8 mouse cellular contexts compared by ENCODE assay signal in the genomic region with DNA sequence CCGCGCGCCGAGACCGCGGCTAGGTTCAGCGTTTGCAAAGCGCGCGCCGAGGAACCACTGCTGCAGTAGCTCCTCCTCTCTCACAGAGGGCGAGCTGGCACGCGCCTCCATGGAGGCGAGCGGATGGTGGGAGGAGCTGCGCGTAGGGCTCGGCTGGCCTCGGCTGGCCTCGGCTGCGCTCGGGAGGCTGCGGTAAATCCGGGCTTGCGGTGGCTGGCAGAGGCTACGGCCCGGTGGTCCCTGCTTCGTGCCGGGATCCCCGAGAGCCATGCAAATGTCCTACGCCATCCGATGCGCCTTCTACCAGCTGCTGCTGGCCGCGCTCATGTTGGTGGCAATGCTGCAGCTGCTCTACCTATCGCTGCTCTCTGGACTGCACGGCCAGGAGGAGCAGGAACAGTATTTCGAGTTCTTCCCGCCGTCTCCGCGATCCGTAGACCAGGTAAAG. TPM values are rescaled to one million over a fixed set of nuclear protein-coding genes. Genes with fewer than 3 reads are reported as not detected.
A peak's percentile ranks its signal among the peaks of the same experiment; 100 is the strongest.
DNase-seq lines count a peak whose midpoint lies in the region; ATAC-seq and TF ChIP-seq lines count a peak whose summit lies in the region.

A gene (plus strand): TSS at position 118 of the 448 bp plus-strand sequence.
A gene (plus strand): TSS at position 183 of the 448 bp plus-strand sequence.

- H3K36me3 ChIP-seq in embryonic facial prominence, embryonic 14.5 days (ENCODE audit: control insufficient read depth, insufficient read depth, low read length): peaks cover 14% of the 10 kb centered on the region; the same call in 1 of the 2 replicates
- peaks cover under 1% of the 10 kb centered on the region for H3K36me3 ChIP-seq in heart, embryonic 10.5 days
- peaks cover 11% of the 10 kb centered on the region; the same call in 1 of the 2 replicates for H3K36me3 ChIP-seq in kidney, embryonic 15.5 days
- no peaks in the 10 kb centered on the region; the same call in 1 of the 2 replicates for H3K36me3 ChIP-seq in liver, embryonic 11.5 days (ENCODE audit: control insufficient read depth, insufficient read depth, low read length)
- no peaks in the 10 kb centered on the region for H3K36me3 ChIP-seq in myocyte (ENCODE audit: control insufficient read depth, insufficient read depth)
- peaks cover 3% of the 10 kb centered on the region; the same call in 1 of the 2 replicates for H3K36me3 ChIP-seq in stomach, embryonic 14.5 days (ENCODE audit: control insufficient read depth, insufficient read depth, low read length)

- peak; percentile 84 for DNase-seq in B cell, adult 2 months
- DNase-seq in embryonic facial prominence, embryonic 14.5 days (ENCODE audit: low spot score): peak; percentile 97
- peak; percentile 95 for DNase-seq in heart, embryonic 10.5 days (ENCODE audit: low spot score)
- DNase-seq in liver, embryonic 11.5 days (ENCODE audit: low spot score): peak; percentile 87

- TF ChIP-seq CTCF in bone marrow, adult 2 months (IDR thresholded peaks at IDR 0.05; ENCODE audit: control insufficient read depth, insufficient read depth, low read length): peak; percentile 34; the same call in 1 of the 2 replicates

- H3K79me2 ChIP-seq in myocyte (ENCODE audit: control insufficient read depth, insufficient read depth): peaks cover 32% of the 10 kb centered on the region

- H3ac ChIP-seq in myocyte (ENCODE audit: control insufficient read depth, insufficient read length): peak within 1 kb of the TSS; percentile 63

- no peak within 1 kb of the TSS; the same call in 1 of the 2 replicates for H3K27ac ChIP-seq in bone marrow, adult 2 months (ENCODE audit: control insufficient read depth, insufficient read depth, low read depth, low read length, poor library complexity)
- H3K27ac ChIP-seq in embryonic facial prominence, embryonic 14.5 days (replicated peaks; ENCODE audit: low read depth, low read length): peak within 1 kb of the TSS; percentile 73
- H3K27ac ChIP-seq in heart, embryonic 10.5 days: peak within 1 kb of the TSS; percentile 87
- H3K27ac ChIP-seq in kidney, embryonic 15.5 days: peak within 1 kb of the TSS; percentile 86
- H3K27ac ChIP-seq in liver, embryonic 11.5 days (ENCODE audit: low read depth, low read length): peak within 1 kb of the TSS; percentile 28; the same call in 1 of the 2 replicates
- peak within 1 kb of the TSS; percentile 72 for H3K27ac ChIP-seq in stomach, embryonic 14.5 days (ENCODE audit: low read length)

- under 1% methylated on average over 44 of the region's 44 CpGs for WGBS in bone marrow, adult 2 months
- WGBS in embryonic facial prominence, embryonic 14.5 days: 0% methylated on average over 8 of the region's 44 CpGs
- WGBS in heart, embryonic 10.5 days: under 1% methylated on average over 37 of the region's 44 CpGs
- under 1% methylated on average over 44 of the region's 44 CpGs for WGBS in kidney, embryonic 15.5 days
- WGBS in liver, embryonic 11.5 days: under 1% methylated on average over 44 of the region's 44 CpGs
- under 1% methylated on average over 44 of the region's 44 CpGs for whole genome bisulfite sequencing in stomach, embryonic 14.5 days

- peak within 1 kb of the TSS; percentile 99 for H3K4me2 ChIP-seq in embryonic facial prominence, embryonic 14.5 days (ENCODE audit: low read depth, low read length)
- H3K4me2 ChIP-seq in kidney, embryonic 15.5 days: peak within 1 kb of the TSS; percentile 88
- H3K4me2 ChIP-seq in liver, embryonic 11.5 days: peak within 1 kb of the TSS; percentile 94
- H3K4me2 ChIP-seq in myocyte (ENCODE audit: low read depth): peak within 1 kb of the TSS; percentile 83
- H3K4me2 ChIP-seq in stomach, embryonic 14.5 days (replicated peaks; ENCODE audit: low read depth, low read length): peak within 1 kb of the TSS; percentile 93

- peak; percentile 94 for ATAC-seq in embryonic facial prominence, embryonic 14.5 days (ENCODE audit: low read depth)
- peak; percentile 93 for ATAC-seq in kidney, embryonic 15.5 days (replicated peaks; ENCODE audit: low FRiP score)
- ATAC-seq in liver, embryonic 11.5 days (replicated peaks; ENCODE audit: low FRiP score): peak; percentile 83
- ATAC-seq in stomach, embryonic 14.5 days (ENCODE audit: insufficient number of reproducible peaks, insufficient read depth, low FRiP score, low read depth): peak; percentile 88

- peak; percentile 45; the same call in 1 of the 2 replicates for TF ChIP-seq POLR2A in bone marrow, adult 2 months (IDR thresholded peaks at IDR 0.05; ENCODE audit: borderline replicate concordance, control insufficient read depth, low read depth, low read length)
- peak; percentile 90 for TF ChIP-seq POLR2A in myocyte (IDR thresholded peaks at IDR 0.05; ENCODE audit: insufficient read length, low read depth)

- H3K9me3 ChIP-seq in embryonic facial prominence, embryonic 14.5 days (ENCODE audit: control insufficient read depth, low read length): no peaks in the 10 kb centered on the region
- H3K9me3 ChIP-seq in heart, embryonic 10.5 days: no peaks in the 10 kb centered on the region
- H3K9me3 ChIP-seq in kidney, embryonic 15.5 days (replicated peaks): no peaks in the 10 kb centered on the region
- no peaks in the 10 kb centered on the region for H3K9me3 ChIP-seq in liver, embryonic 11.5 days (ENCODE audit: control insufficient read depth, low read length)
- H3K9me3 ChIP-seq in stomach, embryonic 14.5 days (ENCODE audit: control insufficient read depth, low read depth, low read length): no peaks in the 10 kb centered on the region

- peak within 1 kb of the TSS; percentile 90 for H3K9ac ChIP-seq in embryonic facial prominence, embryonic 14.5 days (ENCODE audit: low read depth, low read length)
- H3K9ac ChIP-seq in kidney, embryonic 15.5 days: peak within 1 kb of the TSS; percentile 84
- H3K9ac ChIP-seq in liver, embryonic 11.5 days (ENCODE audit: low read depth, low read length): peak within 1 kb of the TSS; percentile 73
- peak within 1 kb of the TSS; percentile 59 for H3K9ac ChIP-seq in stomach, embryonic 14.5 days (replicated peaks; ENCODE audit: low read depth, low read length)

- peak within 1 kb of the TSS; percentile 91 for H3K4me3 ChIP-seq in bone marrow, adult 2 months (replicated peaks; ENCODE audit: control insufficient read depth, low read depth, low read length)
- peak within 1 kb of the TSS; percentile 87 for H3K4me3 ChIP-seq in embryonic facial prominence, embryonic 14.5 days (ENCODE audit: low read depth, low read length)
- H3K4me3 ChIP-seq in heart, embryonic 10.5 days: peak within 1 kb of the TSS; percentile 85
- H3K4me3 ChIP-seq in kidney, embryonic 15.5 days (replicated peaks): peak within 1 kb of the TSS; percentile 94
- H3K4me3 ChIP-seq in liver, embryonic 11.5 days (ENCODE audit: low read depth, low read length): peak within 1 kb of the TSS; percentile 92
- peak within 1 kb of the TSS; percentile 89 for H3K4me3 ChIP-seq in myocyte
- H3K4me3 ChIP-seq in stomach, embryonic 14.5 days (ENCODE audit: low read depth, low read length): peak within 1 kb of the TSS; percentile 56

- H3K27me3 ChIP-seq in embryonic facial prominence, embryonic 14.5 days (replicated peaks; ENCODE audit: control insufficient read depth, insufficient read depth, low read length): no peaks in the 10 kb centered on the region
- H3K27me3 ChIP-seq in heart, embryonic 10.5 days (ENCODE audit: insufficient read depth, poor library complexity, severe bottlenecking): no peaks in the 10 kb centered on the region
- H3K27me3 ChIP-seq in kidney, embryonic 15.5 days: no peaks in the 10 kb centered on the region
- H3K27me3 ChIP-seq in liver, embryonic 11.5 days (replicated peaks; ENCODE audit: control insufficient read depth, insufficient read depth, low read length): no peaks in the 10 kb centered on the region
- H3K27me3 ChIP-seq in myocyte (ENCODE audit: control insufficient read depth, insufficient read depth, insufficient read length): no peaks in the 10 kb centered on the region
- H3K27me3 ChIP-seq in stomach, embryonic 14.5 days (ENCODE audit: control insufficient read depth, insufficient read depth, low read length): no peaks in the 10 kb centered on the region

- no peaks in the 10 kb centered on the region; the same call in 1 of the 2 replicates for H3K4me1 ChIP-seq in bone marrow, adult 2 months (ENCODE audit: control insufficient read depth, insufficient read depth, low read length)
- H3K4me1 ChIP-seq in embryonic facial prominence, embryonic 14.5 days (ENCODE audit: control insufficient read depth, insufficient read depth, low read length): peaks cover 21% of the 10 kb centered on the region
- H3K4me1 ChIP-seq in heart, embryonic 10.5 days: peaks cover 33% of the 10 kb centered on the region
- H3K4me1 ChIP-seq in kidney, embryonic 15.5 days: peaks cover 34% of the 10 kb centered on the region
- H3K4me1 ChIP-seq in liver, embryonic 11.5 days (replicated peaks; ENCODE audit: control insufficient read depth, insufficient read depth, low read length): peaks cover 28% of the 10 kb centered on the region
- peaks cover 26% of the 10 kb centered on the region for H3K4me1 ChIP-seq in stomach, embryonic 14.5 days (ENCODE audit: control insufficient read depth, insufficient read depth, low read length)

TF ChIP-seq in myocyte, 11 proteins besides CTCF, POLR2A, EP300 and RAD21 (continues in another document):
- no peak for TF ChIP-seq CEBPB (IDR thresholded peaks at IDR 0.05; ENCODE audit: insufficient read depth, poor library complexity, severe bottlenecking)
- TF ChIP-seq E2F4 (IDR thresholded peaks at IDR 0.05; ENCODE audit: insufficient read depth): no peak

RNA-seq across cellular contexts. Expression of the first gene that starts in this region (rescaled TPM):
- 5.9 and 8.3 TPM in 2 replicates for polyA plus RNA-seq in bone marrow, adult 2 months (2011; ENCODE audit: insufficient read depth, insufficient read length, low replicate concordance, missing spikeins)
- polyA plus RNA-seq in embryonic facial prominence, embryonic 14.5 days (2014; fragmentation: Nextera tagmentation; extraction: Ambion mirVana): 42.9 and 51.5 TPM in 2 replicates
- polyA plus RNA-seq in heart, embryonic 10.5 days (2016; fragmentation: Nextera tagmentation; extraction: Ambion mirVana): 42.8 and 47.8 TPM in 2 replicates
- 51.0 and 51.7 TPM in 2 replicates for polyA plus RNA-seq in kidney, embryonic 15.5 days (2015; fragmentation: Nextera tagmentation; extraction: Ambion mirVana)
- 19.1 and 21.3 TPM in 2 replicates for polyA plus RNA-seq in liver, embryonic 11.5 days (2014; fragmentation: Nextera tagmentation; extraction: Ambion mirVana)
- polyA plus RNA-seq in myocyte (2012; fragmentation: generic; extraction: Trizol): 46.7 TPM
- polyA plus RNA-seq in stomach, embryonic 14.5 days (2014; fragmentation: Nextera tagmentation; extraction: Ambion mirVana): 40.5 and 45.4 TPM in 2 replicates

RNA-seq across cellular contexts. Expression of the second gene that starts in this region (rescaled TPM):
- not detected in 2 replicates for polyA plus RNA-seq in bone marrow, adult 2 months (2011; ENCODE audit: insufficient read depth, insufficient read length, low replicate concordance, missing spikeins)
- 0.51 and 1.7 TPM in 2 replicates for polyA plus RNA-seq in embryonic facial prominence, embryonic 14.5 days (2014; fragmentation: Nextera tagmentation; extraction: Ambion mirVana)
- 1.6 and 2.5 TPM in 2 replicates for polyA plus RNA-seq in heart, embryonic 10.5 days (2016; fragmentation: Nextera tagmentation; extraction: Ambion mirVana)
- 2.1 and 2.3 TPM in 2 replicates for polyA plus RNA-seq in kidney, embryonic 15.5 days (2015; fragmentation: Nextera tagmentation; extraction: Ambion mirVana)
- 1.1 TPM in 2 replicates for polyA plus RNA-seq in liver, embryonic 11.5 days (2014; fragmentation: Nextera tagmentation; extraction: Ambion mirVana)
- polyA plus RNA-seq in myocyte (2012; fragmentation: generic; extraction: Trizol): 1.6 TPM
- 0.55 and 1.8 TPM in 2 replicates for polyA plus RNA-seq in stomach, embryonic 14.5 days (2014; fragmentation: Nextera tagmentation; extraction: Ambion mirVana)
